Mouse (Mus musculus) testis, postnatal 14 days (tissue): ENCODE results near the gene LTO1.

Source experiments
- DNase-seq: peaks from one replicate; pipeline ENCODE4 v3.0.0; 2021; ENCODE audit warnings: low spot score

LTO1 gene

DNA sequence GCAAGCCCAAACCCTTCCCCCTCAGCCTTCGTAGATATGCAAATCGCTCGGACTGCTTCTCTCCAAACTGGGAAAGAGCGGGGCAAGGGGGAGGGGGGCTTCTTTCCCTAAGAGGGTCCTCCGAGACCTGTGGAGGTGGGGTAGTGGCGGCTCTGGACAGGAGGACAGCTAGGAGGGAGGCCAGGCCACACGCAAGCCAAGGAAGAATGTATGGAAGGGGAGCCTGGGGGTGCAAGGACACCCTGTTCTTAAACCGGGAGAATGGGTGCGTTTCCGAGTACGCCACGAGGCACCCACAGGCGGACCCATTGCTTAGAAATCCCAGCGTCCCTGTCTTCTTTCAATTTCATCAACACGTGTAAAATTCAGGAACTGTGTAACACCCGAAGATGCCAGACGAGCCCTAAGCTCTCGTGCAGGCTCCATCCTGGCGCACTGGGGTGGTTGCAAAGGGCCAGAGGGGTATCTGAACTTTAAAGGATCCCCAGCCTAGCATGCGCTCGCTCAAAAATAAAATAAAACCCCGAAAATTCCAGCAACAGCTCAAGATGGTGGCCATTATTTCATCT is 25.2 kb downstream of the LTO1 start:
- peak; percentile 72 for DNase-seq

DNA sequence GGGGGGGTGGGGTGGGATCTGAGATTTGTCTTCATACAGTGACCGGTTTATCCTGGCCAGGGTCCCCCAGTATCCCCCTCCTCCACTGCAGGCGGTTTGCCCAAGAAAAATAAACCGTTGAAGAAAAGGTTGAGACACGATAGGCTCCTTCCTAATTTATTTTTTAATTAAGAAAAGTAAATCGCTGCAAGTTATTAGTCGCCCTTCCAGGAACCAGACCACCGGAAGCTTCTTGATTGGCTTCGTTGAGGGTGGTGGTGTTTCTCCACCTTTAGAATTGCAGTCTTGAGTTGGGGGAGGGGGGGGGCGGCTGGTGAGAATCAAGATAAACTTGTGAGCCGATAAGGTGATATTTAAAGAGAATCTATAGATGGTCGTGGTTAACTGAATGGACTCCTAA is 25.7 kb downstream of the LTO1 start:
- DNase-seq, result no peak

DNA sequence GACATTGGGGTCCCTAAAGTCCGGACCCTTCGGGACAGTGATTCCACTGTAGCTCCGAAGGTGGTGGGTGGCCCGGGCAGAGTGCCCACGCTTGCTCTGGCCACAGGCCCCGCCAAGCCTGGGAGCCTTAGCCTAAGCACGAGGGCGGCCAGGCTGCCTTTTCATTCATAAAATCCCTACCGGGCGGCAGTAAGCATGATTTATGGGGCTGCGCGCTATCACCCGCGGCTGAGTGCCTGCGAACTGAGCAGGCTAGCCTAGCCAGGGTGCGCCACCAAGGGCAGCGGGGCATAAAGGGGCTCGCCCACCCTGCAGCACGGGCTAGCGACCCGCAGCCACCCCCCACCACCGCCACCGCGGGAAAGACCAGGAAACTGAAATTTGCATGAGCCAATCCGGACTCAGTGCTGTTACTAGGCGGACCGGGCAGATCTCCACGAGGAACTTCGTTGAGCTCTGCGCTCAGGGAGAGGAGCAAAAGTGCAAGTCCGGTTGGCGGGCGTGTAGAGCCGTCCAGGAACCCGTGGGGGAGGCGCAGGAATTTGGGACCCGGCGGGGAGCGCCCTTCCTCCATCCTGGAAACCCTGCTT is 26.4 kb downstream of the LTO1 start:
- DNase-seq, result peak; percentile 93

- DNase-seq, result peak; percentile 72
These were observed 27.3 kb downstream of the LTO1 start for GRCm38 (mm10) chr7:144942071-144942743.

DNA sequence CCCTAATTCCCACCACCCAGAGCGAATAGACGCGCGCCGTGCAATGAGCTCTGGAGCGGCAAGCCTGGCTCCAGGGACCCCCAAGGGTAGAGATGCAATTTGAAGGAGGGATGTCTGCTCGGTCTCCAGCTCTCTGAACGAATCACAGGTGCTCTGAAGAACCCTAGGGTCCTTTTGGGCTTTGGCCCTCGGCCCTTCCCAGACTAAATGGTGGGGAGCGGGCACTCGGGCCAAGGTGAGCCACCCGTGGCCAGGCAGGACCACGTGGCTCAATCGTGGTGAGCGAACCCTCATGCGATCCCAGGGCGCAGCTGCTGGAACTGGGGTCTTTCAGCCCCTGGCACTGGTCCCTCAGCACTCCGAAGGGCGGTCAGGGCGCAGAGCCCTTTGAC is 27.8 kb downstream of the LTO1 start:
- DNase-seq, result peak; percentile 49

DNA sequence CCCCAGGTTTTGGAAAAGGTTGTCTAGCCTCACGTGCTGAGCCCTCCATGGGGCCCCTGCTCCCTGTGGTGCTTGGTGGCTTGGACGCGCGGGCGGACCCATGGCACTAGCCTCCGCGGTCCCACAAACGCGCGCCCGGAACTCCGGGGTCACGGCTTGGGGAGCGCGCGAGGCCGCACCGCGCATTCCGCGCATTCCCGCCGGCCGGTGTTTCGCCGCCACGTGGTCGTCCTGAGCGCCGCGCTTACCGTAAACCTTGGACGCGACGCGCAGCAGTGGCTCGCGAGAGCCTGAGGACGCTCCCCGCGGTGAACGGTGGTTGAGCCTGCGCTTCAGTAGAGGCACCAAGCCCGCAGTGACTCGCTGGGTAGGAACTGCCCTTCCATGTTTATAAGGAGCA is 28.4 kb downstream of the LTO1 start:
- DNase-seq, result peak; percentile 84

GRCm38 (mm10) chr7:144958509-144959395 is 43.9 kb downstream of the LTO1 start:
- no peak for DNase-seq

- DNase-seq, result no peak
These were observed 49.0 kb downstream of the LTO1 start for GRCm38 (mm10) chr7:144963911-144964310.

- DNase-seq, result no peak
These were observed 49.4 kb downstream of the LTO1 start for GRCm38 (mm10) chr7:144964316-144964715.

DNA sequence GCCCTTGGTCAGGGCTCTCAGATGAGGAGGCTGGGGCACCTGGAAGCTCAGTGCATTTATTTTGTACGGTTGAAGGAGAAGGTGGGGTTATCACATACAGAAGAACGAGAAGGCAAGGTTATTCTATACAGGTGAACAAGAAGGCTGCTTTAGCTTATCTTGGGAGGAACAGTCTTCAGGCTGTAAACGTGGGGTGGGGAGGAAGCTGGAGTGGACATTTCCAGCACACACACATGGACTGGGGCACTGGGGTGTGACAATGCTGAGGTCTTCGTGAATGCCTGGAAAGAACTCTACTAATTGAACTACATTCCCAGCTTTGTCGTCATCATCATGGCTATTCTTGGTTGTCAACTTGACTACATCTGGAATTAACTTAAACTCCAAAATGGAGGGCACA is 51.0 kb downstream of the LTO1 start:
- DNase-seq, result no peak

- DNase-seq, result no peak
These were observed 56.3 kb downstream of the LTO1 start for GRCm38 (mm10) chr7:144970997-144971768.

DNA sequence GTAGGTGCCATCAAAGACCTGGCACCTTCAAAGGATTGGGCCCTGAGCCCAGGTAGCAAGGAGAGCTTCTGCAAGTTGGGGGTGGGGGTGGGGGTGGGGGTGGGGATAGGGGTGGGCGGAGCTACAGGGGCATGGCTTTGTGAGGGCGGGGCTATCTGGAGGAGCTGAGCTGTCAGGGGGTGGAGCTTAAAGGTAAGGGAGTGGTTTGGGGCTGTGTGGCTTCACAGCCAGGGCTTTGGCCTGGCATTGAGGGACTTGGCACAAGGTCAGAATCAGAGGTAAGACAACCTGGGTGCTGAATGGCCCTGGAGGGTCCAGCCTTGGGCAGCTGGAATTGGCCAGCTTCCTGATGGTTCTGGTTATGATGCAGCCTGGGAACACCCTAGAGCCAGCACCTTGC is 56.9 kb downstream of the LTO1 start:
- no peak for DNase-seq

DNA sequence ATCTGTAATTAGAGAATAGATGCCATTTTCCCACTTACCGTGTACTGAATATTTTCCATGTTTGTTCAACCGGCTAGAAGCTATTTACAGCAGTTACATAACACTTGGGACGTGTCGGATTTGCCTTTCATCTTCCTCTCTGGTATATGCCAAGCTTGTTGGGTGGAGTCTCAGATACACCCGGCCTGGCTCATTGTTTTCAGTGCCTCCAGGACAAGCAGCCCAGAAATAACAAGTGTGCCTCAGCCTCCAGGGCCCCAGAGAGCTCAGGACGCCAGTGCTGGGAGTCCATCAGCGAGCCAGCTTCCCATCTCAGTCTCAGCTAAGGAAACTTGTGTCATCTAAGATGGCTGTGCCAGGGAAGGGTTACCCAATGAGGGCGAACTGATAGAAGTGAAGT is 58.6 kb downstream of the LTO1 start:
- no peak for DNase-seq

- no peak for DNase-seq
These were observed 62.2 kb downstream of the LTO1 start for GRCm38 (mm10) chr7:144977121-144977520.

- no peak for DNase-seq
These were observed 64.9 kb downstream of the LTO1 start for GRCm38 (mm10) chr7:144979814-144980213.
